Mouse (Mus musculus) Patski (cell line): Measurements from ENCODE around the gene Helz. TPM values are rescaled to one million over a fixed set of nuclear protein-coding genes. Genes with fewer than 3 reads are reported as not detected.
A peak's percentile ranks its signal among the peaks of the same experiment; 100 is the strongest.

ENCODE experiments used
- ATAC-seq: fragments of 100-300 bp; one replicate; pipeline ENCODE4 v1.8.0; 2021
- CTCF ChIA-PET: fragments of 350-600 bp; sonication (Branson Sonifier 250); formaldehyde crosslinking; loops from one replicate; lab custom pipeline; 2022; ENCODE audit warnings: inconsistent platforms; lab: Charles Lee
- POLR2A ChIA-PET: fragments of 350-600 bp; sonication (Branson Sonifier 250); formaldehyde crosslinking; loops from one replicate; lab custom pipeline; 2022; ENCODE audit warnings: antibody characterized with exemption, inconsistent platforms; lab: Charles Lee
- DNase-seq: peaks from one replicate; pipeline ENCODE4 v3.0.0-alpha.2; 2011; ENCODE audit warnings: low read depth, low spot score
- H3K27me3 ChIP-seq: fragments of 371-371 bp; one replicate; pipeline ENCODE4 v1.5.1; 2021
- CTCF ChIP-seq: fragments of 100-300 bp; IDR thresholded peaks from one replicate; pipeline ENCODE4 v1.5.1; 2021
- in situ Hi-C: fragments of 300-500 bp; cut with MboI; formaldehyde crosslinking; loops from 3 replicates; pipeline ENCODE4 v1.11.1; 2018; ENCODE audit warnings: low pct_unique_long_range_greater_than_20kb, mixed read lengths
- polyA plus RNA-seq: library from polyadenylated mRNA; unstranded; gene quantifications from one replicate; pipeline ENCODE4 v1.2.3, GENCODE M21; 2021

Helz gene
- polyA plus RNA-seq, 1 experiment from 2014 or later, result 19.6 TPM

DNA sequence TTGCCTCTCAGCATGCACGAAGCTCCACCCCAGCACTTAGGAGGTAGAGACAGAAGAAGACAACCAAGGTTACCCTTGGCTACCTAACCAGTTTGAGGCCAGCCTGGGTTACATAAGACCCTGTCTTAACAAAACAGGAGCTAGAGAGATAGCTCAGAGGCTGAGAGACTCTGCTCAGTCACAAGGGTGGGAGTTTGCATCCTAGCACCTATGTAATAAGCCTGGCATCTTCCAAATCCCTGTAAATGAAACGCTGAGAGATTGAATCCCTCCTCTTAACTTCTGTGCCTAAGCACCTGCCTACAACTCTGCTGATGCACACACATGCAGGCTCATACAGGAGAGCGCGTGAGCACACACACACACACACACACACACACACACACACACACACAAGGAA lies 112.7 kb downstream of the Helz start:
- ChIA-PET CTCF (interaction anchor here (1.2 kb wide), 1 partner anchor 31 kb away, joined by 3 read pairs; no protein-coding TSS in a partner anchor), POLR2A (interaction anchor here (0.6 kb wide), 1 partner anchor 44 kb away, joined by 6 read pairs; no protein-coding TSS in a partner anchor)
- ATAC-seq (no peak), DNase-seq (no peak)
- in situ Hi-C loops, result no loop called here
- TF ChIP-seq CTCF, result no peak
- no peaks in the 10 kb centered on the region for H3K27me3 ChIP-seq

DNA sequence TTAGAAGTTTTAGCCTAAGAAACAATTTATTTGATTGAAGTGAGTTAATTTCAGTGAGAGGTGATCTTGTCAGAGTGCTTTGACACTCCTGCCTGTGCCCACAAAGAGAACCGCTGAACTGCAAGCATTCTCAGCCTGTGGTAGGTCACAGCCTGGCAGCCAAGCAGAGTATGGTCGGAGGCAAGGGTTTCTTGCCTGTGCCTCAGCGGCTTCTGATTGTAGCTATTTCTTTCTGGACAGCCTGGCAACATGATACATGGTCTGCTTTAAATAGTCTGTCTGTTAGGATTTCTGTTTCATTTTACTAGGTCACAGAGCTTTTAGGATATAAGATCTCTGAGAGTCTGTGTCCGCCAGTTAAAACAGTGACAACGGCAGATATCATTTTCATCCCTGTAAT lies 114.9 kb downstream of the Helz start:
- DNase-seq, result no peak
- CTCF ChIA-PET, result interaction anchor here (0.9 to 1.2 kb wide), 2 partner anchors 11 to 16 kb away, joined by 3 read pairs; no protein-coding TSS in a partner anchor
- in situ Hi-C loops, result no loop called here
- POLR2A ChIA-PET, result no interaction called here
- no peak for ATAC-seq
- TF ChIP-seq CTCF, result no peak
- H3K27me3 ChIP-seq, result no peaks in the 10 kb centered on the region

DNA sequence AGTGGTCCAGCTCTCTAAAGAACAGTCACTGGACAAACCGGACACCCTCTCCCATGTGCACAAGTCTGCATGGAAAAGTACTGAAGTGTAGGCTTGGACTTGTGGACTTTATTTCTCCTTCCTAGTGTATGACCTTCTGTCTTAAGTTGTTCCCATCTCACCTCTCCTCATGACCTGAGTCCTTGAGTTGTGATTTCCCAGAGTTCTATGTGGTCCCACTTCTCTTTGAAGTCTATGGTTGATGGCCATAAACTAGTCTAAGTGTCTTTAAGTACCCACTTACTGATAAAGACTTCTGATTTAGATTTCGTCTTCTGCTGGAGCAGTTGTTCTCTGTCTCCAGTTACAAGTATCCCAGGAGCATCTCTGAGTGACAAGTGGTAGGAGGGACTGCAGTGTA lies 119.8 kb downstream of the Helz start:
- DNase-seq (no peak), ATAC-seq (no peak)
- no peak for TF ChIP-seq CTCF
- ChIA-PET CTCF (interaction anchor here (1.1 to 1.4 kb wide), 2 partner anchors 12 to 43 kb away, joined by 3 to 5 read pairs; no protein-coding TSS in a partner anchor), POLR2A (no interaction called here)
- H3K27me3 ChIP-seq, result no peaks in the 10 kb centered on the region
- in situ Hi-C loops, result no loop called here

DNA sequence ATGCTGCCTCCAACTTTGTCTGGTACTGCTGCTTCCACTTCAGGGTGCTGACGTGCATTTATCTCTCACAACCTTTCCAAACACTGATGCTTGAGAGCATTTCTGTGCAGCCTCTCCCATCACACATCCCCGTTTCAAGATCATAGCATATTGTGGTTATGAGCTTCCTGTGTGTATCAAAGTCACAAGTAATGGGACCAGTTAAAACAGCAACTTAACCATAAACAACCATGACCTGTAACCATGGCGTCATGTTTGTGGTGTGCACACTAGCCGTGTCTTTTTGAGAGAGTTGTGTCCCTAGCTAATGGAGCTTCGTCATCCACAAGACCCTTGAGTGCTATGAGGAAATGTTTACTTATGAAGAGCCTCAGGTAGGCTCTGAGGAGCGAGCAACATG lies 120.5 kb downstream of the Helz start:
- TF ChIP-seq CTCF, result no peak
- ATAC-seq, result no peak
- no peaks in the 10 kb centered on the region for H3K27me3 ChIP-seq
- in situ Hi-C loops, result no loop called here
- ChIA-PET CTCF (interaction anchor here (0.9 to 1.4 kb wide), 4 partner anchors 11 to 38 kb away, joined by 3 to 5 read pairs (median 3); no protein-coding TSS in a partner anchor), POLR2A (no interaction called here)
- DNase-seq, result no peak

DNA sequence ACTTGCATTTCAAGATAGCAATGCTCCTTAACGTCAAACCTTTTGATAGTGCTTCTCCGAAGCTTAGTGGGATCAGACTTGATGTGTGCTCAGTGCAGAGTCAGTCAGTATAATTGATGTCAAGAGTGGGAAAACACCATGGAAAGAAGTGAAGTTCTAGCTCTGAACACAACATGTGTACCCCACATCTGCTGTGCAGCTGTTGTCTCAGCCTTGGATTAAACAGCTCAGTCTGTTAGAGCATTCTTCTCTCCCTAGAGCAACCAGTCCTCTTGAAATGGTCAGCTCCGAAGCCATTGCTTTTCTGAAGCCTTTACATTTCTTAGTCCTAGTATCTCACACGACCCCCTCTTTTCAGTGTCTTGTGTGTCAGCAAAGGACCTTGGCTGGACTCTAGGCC lies 121.2 kb downstream of the Helz start:
- in situ Hi-C loops, result no loop called here
- no peak for TF ChIP-seq CTCF
- POLR2A ChIA-PET, result no interaction called here

DNA sequence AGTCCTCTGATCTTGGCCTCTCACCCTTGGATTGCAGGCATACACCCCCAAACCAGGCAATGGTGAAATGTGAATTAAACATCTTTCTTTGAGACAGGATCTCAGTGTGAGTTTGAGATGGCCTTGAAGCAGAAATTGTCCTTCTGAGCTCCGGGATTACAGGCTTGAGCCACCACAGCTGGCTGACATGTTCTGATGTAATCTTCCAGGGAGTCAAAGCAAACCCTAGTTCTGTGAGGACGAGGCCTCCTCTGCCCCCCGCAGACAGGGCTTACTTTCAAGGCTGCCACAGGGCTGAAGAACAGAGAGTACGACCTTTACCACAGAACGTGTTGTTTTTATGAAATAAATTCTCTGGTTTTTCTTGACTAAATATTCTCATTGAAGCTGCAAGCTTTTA lies 126.3 kb downstream of the Helz start:
- no peak for ATAC-seq

More for the DNA sequence above, 121.2 kb downstream of the Helz start:
- H3K27me3 ChIP-seq, result no peaks in the 10 kb centered on the region
- DNase-seq (no peak), ATAC-seq (no peak)
- CTCF ChIA-PET, result interaction anchor here (0.9 to 1.4 kb wide), 6 partner anchors 10 to 196 kb away, joined by 3 to 5 read pairs (median 3); no protein-coding TSS in a partner anchor

DNA sequence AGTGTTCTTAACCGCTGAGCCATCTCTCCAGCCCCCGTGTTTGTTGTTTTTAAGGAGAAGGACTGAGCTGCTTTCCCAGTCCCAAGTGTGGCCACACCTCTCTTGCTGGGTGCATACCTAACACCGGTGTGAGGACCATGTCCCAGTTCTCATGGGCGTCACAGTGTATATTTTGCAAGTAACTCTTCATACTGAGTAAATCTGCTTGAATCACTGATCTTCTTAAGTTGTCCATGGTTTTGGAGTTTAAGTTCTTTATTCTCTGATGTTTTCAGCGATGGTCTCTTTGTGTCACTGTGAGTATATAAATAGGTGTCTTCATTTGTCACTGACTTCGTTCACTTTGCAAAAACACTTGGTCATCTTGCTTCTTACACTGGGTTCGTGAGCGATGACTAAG lies 126.9 kb downstream of the Helz start:
- DNase-seq, result peak; percentile 13
- ChIA-PET CTCF (interaction anchor here (1.7 kb wide), 1 partner anchor 9 kb away, joined by 4 read pairs; no protein-coding TSS in a partner anchor), POLR2A (interaction anchor here (1.0 kb wide), 1 partner anchor 78 kb away, joined by 3 read pairs; no protein-coding TSS in a partner anchor)
- no peak for TF ChIP-seq CTCF
- no peaks in the 10 kb centered on the region for H3K27me3 ChIP-seq
- no peak for ATAC-seq
- in situ Hi-C loops, result no loop called here

More for the DNA sequence above, 126.3 kb downstream of the Helz start:
- POLR2A ChIA-PET, result interaction anchor here (1.0 kb wide), 1 partner anchor 78 kb away, joined by 3 read pairs; no protein-coding TSS in a partner anchor
- CTCF ChIA-PET, result interaction anchor here (1.4 to 1.7 kb wide), 2 partner anchors 9 to 11 kb away, joined by 3 to 4 read pairs; no protein-coding TSS in a partner anchor
- in situ Hi-C loops, result no loop called here
- no peak for TF ChIP-seq CTCF
- DNase-seq, result no peak
- no peaks in the 10 kb centered on the region for H3K27me3 ChIP-seq

DNA sequence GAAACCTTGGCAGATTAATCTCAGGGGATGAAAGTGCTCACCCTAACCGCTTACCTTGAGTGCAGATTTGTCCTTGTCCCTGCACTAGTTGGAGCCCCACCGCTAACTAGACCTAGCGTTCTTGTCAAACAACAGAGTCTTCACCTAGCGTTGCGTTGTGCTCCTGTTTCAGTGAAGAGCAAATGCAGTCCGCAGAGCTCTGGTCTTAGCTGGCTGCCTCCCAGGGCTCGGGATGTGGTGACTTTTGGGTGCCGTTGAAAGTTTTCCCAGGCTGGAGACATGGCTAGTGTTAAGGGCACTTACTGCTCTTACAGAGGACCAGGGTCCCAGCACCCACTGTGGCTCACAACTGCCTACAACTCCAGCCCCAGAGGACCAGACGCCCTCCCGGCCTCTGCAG lies 127.5 kb downstream of the Helz start:
- in situ Hi-C loops, result no loop called here
- DNase-seq (no peak), ATAC-seq (no peak)
- no peak for TF ChIP-seq CTCF
- CTCF ChIA-PET, result no interaction called here
- POLR2A ChIA-PET, result no interaction called here
- no peaks in the 10 kb centered on the region for H3K27me3 ChIP-seq

DNA sequence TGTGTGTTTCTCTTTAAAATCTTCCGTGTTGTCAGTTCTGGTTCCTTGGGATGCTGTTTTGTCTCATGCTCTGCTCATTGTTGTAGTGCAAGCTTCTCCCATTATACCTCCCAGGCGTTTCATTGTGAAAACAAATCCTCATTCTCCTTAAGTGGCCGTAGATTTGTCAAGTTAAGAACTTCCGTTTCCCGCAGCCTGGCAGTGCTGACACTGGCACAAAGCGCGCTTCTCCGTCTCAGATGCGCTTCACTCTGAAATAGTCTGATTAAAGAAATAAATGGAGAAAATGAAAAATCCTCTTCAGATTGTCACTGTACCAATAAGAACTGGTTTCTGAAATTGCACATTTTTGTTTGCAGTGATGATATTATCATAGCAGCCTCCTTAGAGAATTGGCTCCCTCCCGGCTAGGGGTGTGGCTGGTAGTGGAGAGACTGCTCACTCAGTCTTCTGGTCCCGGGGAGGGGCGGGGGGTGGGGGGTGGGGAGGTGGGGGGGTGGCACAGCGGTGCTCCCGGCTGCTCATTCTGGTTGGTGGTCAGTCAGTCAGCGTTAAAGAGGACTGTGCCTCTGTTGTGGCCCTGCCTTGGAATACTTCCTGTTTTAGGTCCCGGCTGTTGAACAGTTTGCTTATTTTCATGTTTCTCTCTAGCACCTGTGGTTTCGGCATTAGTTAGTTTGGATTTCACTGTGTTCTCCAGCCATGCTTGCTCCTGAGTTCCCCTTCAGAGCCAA lies 128.6 kb downstream of the Helz start:
- POLR2A ChIA-PET, result no interaction called here
- ATAC-seq, result no peak
- no peak for DNase-seq
- in situ Hi-C loops, result no loop called here
- TF ChIP-seq CTCF, result no peak
- no peaks in the 10 kb centered on the region for H3K27me3 ChIP-seq
- CTCF ChIA-PET, result interaction anchor here (1.1 kb wide), 1 partner anchor 64 kb away, joined by 3 read pairs; no protein-coding TSS in a partner anchor

DNA sequence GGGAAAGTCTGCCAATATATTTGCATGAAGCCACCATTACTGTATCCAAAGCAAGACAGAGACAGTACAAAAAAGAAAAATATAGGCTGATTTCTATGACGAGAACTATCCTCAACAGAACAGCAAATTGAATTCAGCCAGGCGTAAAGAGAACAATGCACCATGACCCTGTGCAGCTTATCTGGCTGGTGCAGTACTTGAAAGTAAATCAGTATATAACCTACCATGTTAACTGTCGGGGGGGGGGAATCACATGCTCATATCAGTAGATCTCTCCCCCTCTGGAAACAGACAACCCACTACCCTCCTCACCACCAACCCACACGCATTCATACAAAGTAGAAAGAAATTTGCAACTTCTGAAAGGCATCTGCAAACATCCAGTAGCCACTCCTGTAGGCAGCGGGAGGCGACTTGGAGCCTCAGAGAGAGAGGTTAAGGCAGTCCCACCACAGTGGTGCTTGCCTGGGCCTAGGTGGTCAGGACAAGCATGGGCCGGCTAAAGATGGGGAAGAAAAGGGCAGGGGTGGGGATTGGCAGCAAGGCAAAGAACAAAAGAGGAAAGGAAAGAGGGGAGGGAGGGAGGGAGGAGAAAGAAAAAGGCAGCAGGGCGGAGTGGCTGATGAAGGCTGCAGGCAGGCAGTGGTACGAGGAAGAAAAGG lies 135.1 kb downstream of the Helz start:
- H3K27me3 ChIP-seq, result no peaks in the 10 kb centered on the region
- DNase-seq (no peak), ATAC-seq (no peak)
- CTCF ChIA-PET, result no interaction called here
- POLR2A ChIA-PET, result interaction anchor here (1.6 kb wide), 1 partner anchor 80 kb away, joined by 3 read pairs; no protein-coding TSS in a partner anchor
- no peak for TF ChIP-seq CTCF
- in situ Hi-C loops, result no loop called here
